Mouse (Mus musculus) granulocyte monocyte progenitor cell, adult 5-6 weeks (primary cell): Measurements from ENCODE around the gene Psmb5. TPM values are rescaled to one million over a fixed set of nuclear protein-coding genes. Genes with fewer than 3 reads are reported as not detected.

Experiments
- ATAC-seq: replicated peaks from 2 replicates; pipeline ENCODE4 v1.8.0; 2016; ENCODE audit warnings: mild to moderate bottlenecking, moderate TSS enrichment, inconsistent platforms; ENCODE audit not compliant: poor library complexity, severe bottlenecking
- total RNA-seq, 2 experiments: library from RNA; stranded (forward) in 1 of 2; stranded (reverse) in 1 of 2; fragments of 200-712, 200-1000 nt in 1 of 2; fragments of >200 nt in 1 of 2; fragmentation: Nextera tagmentation in 1 of 2; gene quantifications; 2 replicates each; pipeline ENCODE4 v1.2.3; 2014 to 2017

Gene Psmb5
- total RNA-seq, 2 experiments from 2014 or later: 63.3 to 287 TPM

- ATAC-seq: no peak
Measured at GRCm38 (mm10) chr14:54594631-54595414, 23.0 kb downstream of the Psmb5 start.

- no peak for ATAC-seq
Measured at GRCm38 (mm10) chr14:54594055-54594454, 23.8 kb downstream of the Psmb5 start.

- no peak for ATAC-seq
Measured at GRCm38 (mm10) chr14:54592319-54592934, 25.4 kb downstream of the Psmb5 start.

GRCm38 (mm10) chr14:54591056-54591455 lies 26.8 kb downstream of the Psmb5 start:
- no peak for ATAC-seq

- ATAC-seq: peak; percentile 65
Measured at GRCm38 (mm10) chr14:54583681-54584338, 34.0 kb downstream of the Psmb5 start.

GRCm38 (mm10) chr14:54582536-54582935 lies 35.3 kb downstream of the Psmb5 start:
- ATAC-seq: no peak

- ATAC-seq: peak; percentile 54
Measured at GRCm38 (mm10) chr14:54579638-54580037, 38.2 kb downstream of the Psmb5 start.

GRCm38 (mm10) chr14:54578063-54578462 lies 39.8 kb downstream of the Psmb5 start:
- peak; percentile 54 for ATAC-seq

GRCm38 (mm10) chr14:54577089-54577982 lies 40.5 kb downstream of the Psmb5 start, which contains the start of gene Ajuba:
TSS of gene Ajuba (minus strand) at chr14:54577558.
- peak; percentile 74 for ATAC-seq

- no peak for ATAC-seq
Measured at GRCm38 (mm10) chr14:54576241-54577088, 41.4 kb downstream of the Psmb5 start.

GRCm38 (mm10) chr14:54575631-54576030 lies 42.2 kb downstream of the Psmb5 start:
- ATAC-seq: no peak

- ATAC-seq: no peak
Measured at GRCm38 (mm10) chr14:54575031-54575430, 42.8 kb downstream of the Psmb5 start.

- ATAC-seq: no peak
Measured at GRCm38 (mm10) chr14:54574253-54574652, 43.6 kb downstream of the Psmb5 start.

- no peak for ATAC-seq
Measured at GRCm38 (mm10) chr14:54572790-54573736, 44.8 kb downstream of the Psmb5 start.

- ATAC-seq: no peak
Measured at GRCm38 (mm10) chr14:54572122-54572521, 45.7 kb downstream of the Psmb5 start.

- ATAC-seq: 0 out of 2 replicates have a peak, but pooled peaks have one; percentile 13
Measured at GRCm38 (mm10) chr14:54569451-54570392, 48.1 kb downstream of the Psmb5 start.
